Mouse (Mus musculus) kidney, embryonic 14.5 days (tissue): Measurements from ENCODE around the gene Bckdha. TPM values are rescaled to one million over a fixed set of nuclear protein-coding genes. Genes with fewer than 3 reads are reported as not detected.

ENCODE experiments used
- ATAC-seq: fragments of 200-750 bp; cut with Nextera tagmentation; 2 replicates; pipeline ENCODE4 v1.8.0; 2017; ENCODE audit warnings: moderate number of reproducible peaks, mild to moderate bottlenecking, moderate TSS enrichment, moderate library complexity; ENCODE audit not compliant: low FRiP score, low TSS enrichment
- H3K27ac ChIP-seq: fragments of 300-500 bp; sonication (generic); 2 replicates; pipeline ENCODE4 v1.5.1; 2014; ENCODE audit warnings: low read depth, mild to moderate bottlenecking, low read length, moderate library complexity, mixed read lengths
- H3K27me3 ChIP-seq: fragments of 300-500 bp; sonication (generic); 2 replicates; pipeline ENCODE4 v1.6.1; 2014; ENCODE audit warnings: mild to moderate bottlenecking, low read length; ENCODE audit not compliant: control insufficient read depth, insufficient read depth
- H3K36me3 ChIP-seq: fragments of 300-500 bp; sonication (generic); 2 replicates; pipeline ENCODE4 v1.6.1; 2014; ENCODE audit warnings: low read length, mixed read lengths; ENCODE audit not compliant: control insufficient read depth, insufficient read depth
- H3K4me1 ChIP-seq: fragments of 300-500 bp; sonication (generic); 2 replicates; pipeline ENCODE4 v1.6.1; 2014; ENCODE audit warnings: low read length, mixed read lengths; ENCODE audit not compliant: control insufficient read depth, insufficient read depth
- H3K4me2 ChIP-seq: fragments of 300-500 bp; sonication (generic); replicated peaks from 2 replicates; pipeline ENCODE4 v1.6.1; 2014; ENCODE audit warnings: low read depth, mild to moderate bottlenecking, low read length
- H3K4me3 ChIP-seq: fragments of 300-500 bp; sonication (generic); 2 replicates; pipeline ENCODE4 v1.5.1; 2014; ENCODE audit warnings: mild to moderate bottlenecking, low read length
- H3K9ac ChIP-seq: fragments of 300-500 bp; sonication (generic); 2 replicates; pipeline ENCODE4 v1.6.1; 2014; ENCODE audit warnings: low read depth, mild to moderate bottlenecking, low read length, moderate library complexity
- H3K9me3 ChIP-seq: fragments of 300-500 bp; sonication (generic); 2 replicates; pipeline ENCODE4 v1.6.1; 2016; ENCODE audit warnings: low read length; ENCODE audit not compliant: control insufficient read depth
- WGBS: fragments of 180-500 bp; shearing (Covaris S2); extraction: QIAGEN DNeasy Blood & Tissue Kit; methylation state at CpG from one replicate; pipeline ENCODE4 v1.1.7; 2014; 5-methylcytosine and 5-hydroxymethylcytosine counted together
- polyA plus RNA-seq: library from polyadenylated mRNA; unstranded; fragments of >200 nt; fragmentation: Nextera tagmentation; extraction: Ambion mirVana; gene quantifications from 2 replicates; pipeline ENCODE4 v1.2.1, GENCODE M21; 2014

Bckdha gene
- polyA plus RNA-seq, 1 experiment from 2014 or later = 60.6 TPM

- no peak overlapping the region for H3K27ac ChIP-seq
Observed at GRCm38 (mm10) chr7:25624851-25625250, 33.9 kb downstream of the Bckdha start.

DNA sequence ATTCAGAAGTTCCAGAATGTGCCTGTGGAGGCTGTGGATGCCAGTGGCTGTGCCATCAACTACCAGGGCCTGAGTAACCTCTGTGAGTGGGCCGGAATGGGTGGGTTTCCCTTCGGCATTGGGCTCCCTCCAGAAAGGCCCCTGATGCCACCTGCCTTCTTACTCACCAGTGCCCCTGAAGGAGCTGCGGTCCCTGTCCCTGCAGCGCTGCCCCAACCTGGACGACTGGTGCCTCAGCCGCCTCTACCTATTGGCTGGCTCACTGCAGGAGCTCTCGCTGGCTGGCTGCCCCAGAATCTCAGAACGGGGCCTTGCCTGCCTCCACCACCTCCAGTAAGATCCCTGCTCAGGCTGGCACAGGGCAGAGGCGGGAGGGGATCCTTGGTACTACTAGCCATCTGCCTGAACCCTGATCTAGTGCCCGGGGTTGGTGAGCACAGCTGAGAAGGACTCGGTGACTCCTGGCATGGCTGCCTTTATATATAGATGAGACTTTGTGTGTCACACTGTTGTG, 34.9 kb downstream of the Bckdha start:
- ATAC-seq = no peak
- Histone ChIP-seq H3K9ac (no peak overlapping the region), H3K27ac (no peak overlapping the region), H3K9me3 (no peaks in the 10 kb centered on the region), H3K27me3 (no peaks in the 10 kb centered on the region), H3K4me2 (no peak overlapping the region), H3K4me3 (no peak overlapping the region), H3K36me3 (peaks cover 39% of the 10 kb centered on the region), H3K4me1 (peaks cover 27% of the 10 kb centered on the region)
- WGBS = 91% methylated on average over 11 of the region's 11 CpGs

More at GRCm38 (mm10) chr7:25624851-25625250, 33.9 kb downstream of the Bckdha start:
- WGBS = 82% methylated on average over 5 of the region's 5 CpGs
- Histone ChIP-seq H3K27me3 (no peaks in the 10 kb centered on the region), H3K36me3 (peaks cover 47% of the 10 kb centered on the region), H3K4me1 (peaks cover 25% of the 10 kb centered on the region), H3K9me3 (no peaks in the 10 kb centered on the region), H3K4me3 (no peak overlapping the region), H3K4me2 (no peak overlapping the region), H3K9ac (no peak overlapping the region)
- no peak for ATAC-seq

GRCm38 (mm10) chr7:25620751-25621150, 38.0 kb downstream of the Bckdha start:
- Histone ChIP-seq H3K4me1 (peaks cover 7% of the 10 kb centered on the region; the same call in 1 of the 2 replicates), H3K27ac (no peak overlapping the region), H3K4me3 (no peak overlapping the region), H3K9ac (no peak overlapping the region), H3K4me2 (no peak overlapping the region), H3K9me3 (no peaks in the 10 kb centered on the region), H3K27me3 (no peaks in the 10 kb centered on the region), H3K36me3 (peaks cover 36% of the 10 kb centered on the region)
- ATAC-seq = no peak
- 93% methylated on average over 11 of the region's 11 CpGs for WGBS

DNA sequence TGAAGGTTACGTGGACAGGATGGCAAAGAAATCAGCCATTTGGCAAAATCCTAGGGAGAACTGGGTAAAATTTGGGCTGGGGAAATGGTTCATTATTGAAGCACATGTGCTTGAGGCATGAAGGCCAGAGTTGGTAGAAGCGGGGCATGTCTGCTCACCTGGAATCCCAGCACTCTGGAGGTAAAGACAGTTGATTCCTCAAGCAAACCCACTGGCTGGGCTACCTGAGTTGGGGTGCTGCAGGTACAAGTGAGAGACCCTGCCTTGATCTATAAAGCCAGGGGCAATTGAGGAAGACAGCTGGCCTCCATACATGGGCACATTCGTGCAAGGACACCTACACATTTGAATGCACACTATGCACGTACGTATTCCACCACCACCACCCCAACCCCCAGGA, 38.7 kb downstream of the Bckdha start:
- peaks cover 36% of the 10 kb centered on the region for H3K36me3 ChIP-seq
- H3K9me3 ChIP-seq = no peaks in the 10 kb centered on the region
- no peak overlapping the region for H3K27ac ChIP-seq
- H3K27me3 ChIP-seq = no peaks in the 10 kb centered on the region
- H3K4me1 ChIP-seq = peaks cover 7% of the 10 kb centered on the region; the same call in 1 of the 2 replicates
- 90% methylated on average over 5 of the region's 5 CpGs for WGBS
- no peak for ATAC-seq
- H3K9ac ChIP-seq = no peak overlapping the region
- peak overlapping the region; percentile 63 for H3K4me3 ChIP-seq
- peak overlapping the region; percentile 67 for H3K4me2 ChIP-seq

- Histone ChIP-seq H3K4me2 (peak overlapping the region; percentile 67), H3K4me1 (peaks cover 7% of the 10 kb centered on the region; the same call in 1 of the 2 replicates), H3K36me3 (peaks cover 31% of the 10 kb centered on the region), H3K4me3 (peak overlapping the region; percentile 63), H3K9me3 (no peaks in the 10 kb centered on the region), H3K27me3 (no peaks in the 10 kb centered on the region), H3K27ac (no peak overlapping the region; the same call in 1 of the 2 replicates), H3K9ac (peak overlapping the region; percentile 61)
- 14% methylated on average over 5 of the region's 5 CpGs for WGBS
- no peak for ATAC-seq
Observed at GRCm38 (mm10) chr7:25619722-25619991, 39.1 kb downstream of the Bckdha start.

DNA sequence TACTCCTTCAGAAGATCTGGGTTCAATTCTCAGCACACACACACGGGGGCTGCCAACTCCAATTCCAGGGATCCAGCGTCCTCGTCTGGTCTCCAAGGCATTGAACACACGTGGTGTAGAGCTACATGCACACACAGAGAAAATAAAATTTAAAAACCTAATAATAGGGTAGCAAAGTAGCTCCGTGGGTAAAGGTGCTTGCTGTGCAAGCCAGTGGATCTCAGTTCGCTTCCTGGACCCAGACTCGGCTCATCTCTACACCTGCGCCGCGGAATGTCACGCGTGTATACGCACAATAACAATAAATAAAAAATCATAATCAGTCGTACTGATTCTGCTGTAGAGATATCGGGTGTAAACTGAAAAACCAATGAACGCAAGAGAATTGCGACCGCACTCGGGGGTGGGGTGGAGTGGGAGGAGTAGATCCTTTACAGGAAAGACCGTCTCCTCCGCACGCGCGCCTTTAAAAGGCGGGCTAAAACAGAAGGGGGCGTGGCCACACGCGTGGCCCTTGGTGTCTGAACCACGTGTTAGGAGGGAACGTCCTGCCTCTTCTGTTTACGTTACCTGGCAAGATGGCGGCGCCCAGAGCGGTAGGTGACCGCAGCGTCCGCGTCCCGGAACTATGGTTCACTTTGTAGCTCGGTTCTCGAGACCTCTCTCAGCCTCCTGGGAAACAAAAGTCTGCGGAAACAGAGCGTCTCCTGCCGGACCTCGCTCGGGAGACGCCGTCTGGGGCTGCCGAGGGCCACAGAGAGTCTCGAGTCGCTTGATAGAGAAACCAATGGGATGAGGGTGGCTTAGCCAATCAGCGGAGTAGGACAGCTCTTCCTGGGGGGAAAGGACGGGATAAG, 39.7 kb downstream of the Bckdha start, which contains the start of gene Dmac2:
Dmac2 (plus strand) TSS at position 550 of the 857 bp plus-strand sequence.
- peak; percentile 91 for ATAC-seq
- H3K9ac ChIP-seq = peak within 1 kb of the TSS; percentile 61
- H3K27ac ChIP-seq = no peak within 1 kb of the TSS; the same call in 1 of the 2 replicates
- H3K4me2 ChIP-seq = peak within 1 kb of the TSS; percentile 67
- H3K9me3 ChIP-seq = no peaks in the 10 kb centered on the region
- peaks cover 30% of the 10 kb centered on the region for H3K36me3 ChIP-seq
- H3K27me3 ChIP-seq = no peaks in the 10 kb centered on the region
- peak within 1 kb of the TSS; percentile 63 for H3K4me3 ChIP-seq
- H3K4me1 ChIP-seq = peaks cover 7% of the 10 kb centered on the region; the same call in 1 of the 2 replicates
- 1% methylated on average over 53 of the region's 53 CpGs for WGBS

DNA sequence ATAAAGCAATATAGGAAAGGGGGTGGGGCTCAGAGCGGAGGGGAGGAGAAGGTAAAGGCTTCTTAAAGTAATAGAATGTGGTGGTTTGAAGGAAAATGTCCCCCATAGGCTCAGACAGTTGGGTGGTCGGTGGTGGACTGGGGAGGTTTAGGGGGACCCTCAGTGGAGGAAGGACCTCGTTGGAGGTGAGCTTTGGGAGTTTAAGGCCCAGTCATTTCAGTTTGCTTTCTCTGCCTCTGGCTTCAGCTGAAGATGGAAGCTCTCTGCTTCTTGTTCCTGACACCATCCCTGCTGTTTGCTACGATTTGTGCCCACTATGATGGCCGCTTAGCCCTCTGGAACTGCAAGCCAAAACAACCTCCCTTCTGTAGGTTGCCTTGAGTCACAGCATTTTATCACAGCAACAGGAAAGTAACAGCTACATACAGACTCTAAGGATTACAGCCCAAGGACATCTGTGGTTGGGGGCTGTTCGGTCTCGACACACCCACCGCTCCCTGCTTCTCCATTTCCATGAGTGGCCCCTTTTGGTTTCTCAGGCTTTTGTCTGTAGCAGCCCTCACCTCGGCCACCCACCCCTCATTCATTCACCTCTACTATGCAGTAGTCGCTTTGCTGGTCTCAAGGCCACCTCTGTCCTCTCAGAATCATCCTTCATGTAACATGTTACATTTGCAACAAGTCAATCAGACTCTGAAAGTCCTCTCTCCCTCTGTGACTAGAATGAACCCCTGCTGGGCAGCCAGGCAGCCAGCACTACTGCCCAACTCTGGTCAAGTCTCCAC, 41.2 kb downstream of the Bckdha start:
- Histone ChIP-seq H3K4me1 (peaks cover 7% of the 10 kb centered on the region; the same call in 1 of the 2 replicates), H3K9ac (no peak overlapping the region), H3K27ac (no peak overlapping the region), H3K36me3 (peaks cover 15% of the 10 kb centered on the region), H3K4me2 (no peak overlapping the region), H3K27me3 (no peaks in the 10 kb centered on the region), H3K9me3 (no peaks in the 10 kb centered on the region), H3K4me3 (no peak overlapping the region)
- WGBS = 81% methylated on average over 10 of the region's 10 CpGs
- ATAC-seq = no peak

- H3K4me2 ChIP-seq = no peak within 1 kb of the TSS
Observed at GRCm38 (mm10) chr7:25615706-25616011, 43.1 kb downstream of the Bckdha start, which contains the start of gene Erich4. Erich4 (minus strand) TSS chr7:25615892.

More at GRCm38 (mm10) chr7:25615706-25616011, 43.1 kb downstream of the Bckdha start, which contains the start of gene Erich4:
- Histone ChIP-seq H3K4me3 (no peak within 1 kb of the TSS), H3K9ac (no peak within 1 kb of the TSS), H3K27ac (no peak within 1 kb of the TSS), H3K9me3 (no peaks in the 10 kb centered on the region), H3K27me3 (no peaks in the 10 kb centered on the region), H3K4me1 (peaks cover 7% of the 10 kb centered on the region; the same call in 1 of the 2 replicates), H3K36me3 (no peaks in the 10 kb centered on the region)
- ATAC-seq = no peak
- WGBS = 84% methylated on average over 5 of the region's 5 CpGs
